Mouse (Mus musculus): ENCODE data around the gene Rgl3. TPM values are rescaled to one million over a fixed set of nuclear protein-coding genes. Genes with fewer than 3 reads are reported as not detected.

Gene Rgl3
- polyA plus RNA-seq, 1 experiment from 2014 or later, result 2.0 TPM

DNA sequence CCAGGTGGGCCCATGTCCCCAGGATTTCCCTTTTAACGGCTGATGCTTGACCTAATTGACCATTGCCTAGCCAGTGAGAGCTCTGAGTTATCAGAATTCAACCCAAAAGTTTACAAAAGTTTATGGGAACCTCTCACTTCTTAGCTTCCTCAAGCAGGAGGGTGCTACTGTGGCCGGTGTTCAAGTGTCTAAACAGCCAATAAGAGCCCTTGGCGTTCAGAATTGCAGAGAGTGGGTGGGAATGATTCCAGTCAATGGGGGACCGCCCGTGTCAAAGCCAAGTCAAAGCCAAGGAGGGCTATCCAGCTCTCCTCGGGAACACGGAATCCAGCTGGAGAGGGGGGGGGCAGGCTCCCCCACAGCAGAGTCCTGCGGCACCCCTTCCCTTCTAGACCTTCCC is 41.1 kb downstream of the Rgl3 start:
- WGBS, result 55% methylated on average over 8 of the region's 8 CpGs
- H3K9ac ChIP-seq, result no peak overlapping the region
- no peak overlapping the region for H3K4me3 ChIP-seq
- H3K4me2 ChIP-seq, result no peak overlapping the region
- peaks cover 62% of the 10 kb centered on the region for H3K27me3 ChIP-seq (replicated peaks)
- no peak for ATAC-seq (ENCODE audit: insufficient number of reproducible peaks, low FRiP score)
- H3K4me1 ChIP-seq (replicated peaks), result peaks cover 8% of the 10 kb centered on the region
- no peaks in the 10 kb centered on the region for H3K9me3 ChIP-seq (replicated peaks)
- no peaks in the 10 kb centered on the region for H3K36me3 ChIP-seq
- no peak overlapping the region for H3K27ac ChIP-seq (ENCODE audit: poor library complexity, severe bottlenecking)

DNA sequence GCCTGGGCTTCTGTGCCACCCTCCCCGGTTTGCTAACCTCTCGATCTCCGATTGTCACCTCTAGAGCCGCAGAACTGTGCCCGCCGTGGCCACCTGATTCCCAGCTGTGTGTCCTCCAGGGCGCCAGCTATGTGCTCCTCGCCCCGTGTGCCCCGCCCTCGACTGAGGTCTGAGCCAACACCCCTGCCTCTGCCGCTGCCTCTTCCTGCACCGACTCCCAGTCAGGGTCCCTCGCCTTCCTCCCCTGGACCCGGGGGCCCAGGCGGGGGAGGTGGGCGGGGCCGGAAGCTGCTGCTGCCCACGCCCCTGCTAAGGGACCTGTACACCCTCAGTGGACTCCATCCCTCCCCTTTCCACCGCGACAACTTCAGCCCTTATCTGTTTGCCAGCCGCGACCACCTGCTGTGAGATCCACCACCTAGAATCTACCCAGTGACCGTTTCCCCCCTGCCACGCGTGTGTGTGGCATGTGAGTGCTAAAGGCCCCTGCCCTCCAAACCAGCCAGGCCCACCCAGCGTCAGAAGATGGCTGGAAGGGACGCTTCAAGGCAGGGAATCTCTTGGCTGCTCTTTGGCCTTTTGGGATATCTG is 41.6 kb downstream of the Rgl3 start:
- no peak overlapping the region for H3K27ac ChIP-seq (ENCODE audit: poor library complexity, severe bottlenecking)
- 3% methylated on average over 26 of the region's 28 CpGs for WGBS

DNA sequence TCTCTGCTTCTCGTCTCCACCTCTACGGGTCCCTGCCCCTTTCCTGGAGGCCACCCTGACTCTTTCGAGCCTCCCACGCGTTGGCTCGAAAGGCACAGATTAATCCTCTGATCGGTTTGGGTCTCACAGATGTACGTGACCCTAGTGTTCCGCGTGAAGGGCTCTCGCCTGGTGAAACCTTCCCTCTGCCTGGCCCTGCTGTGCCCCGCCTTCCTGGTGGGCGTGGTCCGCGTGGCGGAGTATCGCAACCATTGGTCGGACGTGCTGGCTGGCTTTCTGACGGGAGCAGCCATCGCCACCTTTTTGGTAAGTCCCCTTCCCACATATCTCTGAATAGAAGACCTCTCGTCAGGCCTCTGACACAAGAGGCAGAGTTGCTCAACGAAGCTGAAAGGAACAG is 45.0 kb downstream of the Rgl3 start:
- H3K36me3 ChIP-seq, result peaks cover 4% of the 10 kb centered on the region; the same call in 1 of the 2 replicates
- H3K9me3 ChIP-seq (replicated peaks), result no peaks in the 10 kb centered on the region
- no peak for ATAC-seq (ENCODE audit: insufficient number of reproducible peaks, low FRiP score)
- no peak overlapping the region for H3K4me3 ChIP-seq
- H3K27ac ChIP-seq (ENCODE audit: poor library complexity, severe bottlenecking), result no peak overlapping the region
- peaks cover 8% of the 10 kb centered on the region for H3K4me1 ChIP-seq (replicated peaks)
- H3K9ac ChIP-seq, result no peak overlapping the region
- H3K4me2 ChIP-seq, result peak overlapping the region; percentile 8; the same call in 1 of the 2 replicates
- 13% methylated on average over 23 of the region's 23 CpGs for WGBS
- H3K27me3 ChIP-seq (replicated peaks), result peaks cover 54% of the 10 kb centered on the region

More for the DNA sequence above, 41.6 kb downstream of the Rgl3 start:
- peaks cover 62% of the 10 kb centered on the region for H3K27me3 ChIP-seq (replicated peaks)
- H3K9ac ChIP-seq, result no peak overlapping the region
- H3K9me3 ChIP-seq (replicated peaks), result no peaks in the 10 kb centered on the region
- H3K4me3 ChIP-seq, result peak overlapping the region; percentile 18
- no peaks in the 10 kb centered on the region for H3K36me3 ChIP-seq
- ATAC-seq (ENCODE audit: insufficient number of reproducible peaks, low FRiP score), result no peak
- peaks cover 8% of the 10 kb centered on the region for H3K4me1 ChIP-seq (replicated peaks)
- peak overlapping the region; percentile 45 for H3K4me2 ChIP-seq

DNA sequence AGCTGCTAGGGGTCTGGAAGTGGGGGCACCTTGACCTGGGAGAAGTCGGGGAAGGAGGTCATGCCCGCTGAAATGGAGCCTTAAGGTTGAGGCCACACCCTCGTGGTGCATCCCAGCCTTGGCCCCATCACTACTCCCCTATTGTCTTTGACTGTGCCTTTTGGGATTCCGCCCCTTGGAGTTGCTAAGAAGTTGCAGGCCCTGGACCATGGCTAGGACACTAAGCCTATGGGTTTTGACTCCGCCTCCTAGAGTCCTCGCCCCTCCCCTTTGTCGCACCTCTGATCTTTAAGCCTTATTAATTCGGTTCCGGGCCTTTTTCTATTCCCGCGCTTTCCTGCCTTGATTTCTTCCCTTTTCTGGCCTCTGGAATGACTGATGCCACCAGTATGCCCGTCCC is 45.6 kb downstream of the Rgl3 start:
- Histone ChIP-seq H3K9me3 (replicated peaks) (no peaks in the 10 kb centered on the region), H3K27ac (ENCODE audit: poor library complexity, severe bottlenecking) (no peak overlapping the region), H3K36me3 (peaks cover 4% of the 10 kb centered on the region; the same call in 1 of the 2 replicates), H3K4me3 (no peak overlapping the region), H3K4me1 (replicated peaks) (peaks cover 8% of the 10 kb centered on the region), H3K9ac (no peak overlapping the region), H3K4me2 (no peak overlapping the region), H3K27me3 (replicated peaks) (peaks cover 48% of the 10 kb centered on the region)
- no peak for ATAC-seq (ENCODE audit: insufficient number of reproducible peaks, low FRiP score)
- WGBS, result 34% methylated on average over 12 of the region's 12 CpGs

DNA sequence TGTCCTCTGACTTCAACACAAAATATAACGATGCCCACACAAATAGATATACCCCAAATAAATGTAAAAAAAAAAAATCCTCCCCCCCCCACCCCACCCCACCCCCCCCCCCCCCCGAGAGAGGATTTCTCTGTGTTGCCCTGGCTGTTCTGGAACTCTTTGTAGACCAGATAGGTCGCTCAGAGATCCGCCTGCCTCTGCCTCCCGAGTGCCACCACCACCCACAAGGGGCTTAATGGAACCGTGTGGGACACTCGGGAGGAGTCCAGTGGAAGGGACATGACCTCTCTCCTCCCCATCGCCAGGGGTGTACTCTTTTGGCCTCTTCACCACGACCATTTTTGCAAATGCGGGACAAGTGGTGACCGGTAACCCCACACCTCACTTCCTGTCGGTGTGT is 46.2 kb downstream of the Rgl3 start:
- Histone ChIP-seq H3K36me3 (peaks cover 4% of the 10 kb centered on the region; the same call in 1 of the 2 replicates), H3K4me1 (replicated peaks) (peaks cover 8% of the 10 kb centered on the region), H3K9me3 (replicated peaks) (no peaks in the 10 kb centered on the region), H3K4me2 (no peak overlapping the region), H3K27ac (ENCODE audit: poor library complexity, severe bottlenecking) (no peak overlapping the region), H3K9ac (no peak overlapping the region), H3K4me3 (no peak overlapping the region), H3K27me3 (replicated peaks) (peaks cover 42% of the 10 kb centered on the region)
- 65% methylated on average over 9 of the region's 12 CpGs for WGBS
- ATAC-seq (ENCODE audit: insufficient number of reproducible peaks, low FRiP score), result no peak

DNA sequence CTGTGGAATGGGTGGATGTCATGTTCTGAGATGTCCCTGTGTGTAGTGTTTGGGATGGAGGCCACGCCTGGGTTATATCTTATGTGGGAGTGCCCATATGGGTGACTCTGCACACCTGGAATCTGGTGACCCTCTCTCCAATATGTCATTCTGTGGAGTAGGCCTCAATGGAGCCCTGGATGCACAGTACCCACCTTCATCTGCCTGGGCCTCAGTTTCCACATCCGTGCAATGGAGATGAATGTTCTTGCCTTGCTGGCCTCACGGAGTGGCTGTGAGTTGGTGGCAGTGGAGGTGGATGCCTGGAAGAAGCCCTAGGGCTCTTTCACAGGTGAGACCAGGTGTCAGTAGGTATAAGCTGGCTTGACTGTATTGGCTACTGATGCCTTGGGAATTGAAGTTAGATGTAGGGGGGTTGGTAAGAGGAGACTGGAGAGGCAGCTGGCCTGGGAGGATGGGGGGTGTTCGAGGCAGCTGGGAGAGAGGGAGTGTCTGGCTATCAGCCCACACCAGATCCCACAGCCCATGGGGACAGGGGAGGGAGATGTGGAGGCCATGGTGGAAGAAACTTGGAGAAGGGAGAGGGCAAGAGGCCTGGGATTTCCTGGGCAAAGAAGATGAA is 50.9 kb downstream of the Rgl3 start:
- Histone ChIP-seq H3K27me3 (replicated peaks) (peaks cover under 1% of the 10 kb centered on the region), H3K27ac (ENCODE audit: poor library complexity, severe bottlenecking) (no peak overlapping the region), H3K4me3 (no peak overlapping the region), H3K9ac (no peak overlapping the region), H3K9me3 (replicated peaks) (no peaks in the 10 kb centered on the region), H3K4me1 (replicated peaks) (peaks cover 8% of the 10 kb centered on the region; the same call in 1 of the 2 replicates), H3K4me2 (no peak overlapping the region), H3K36me3 (peaks cover 4% of the 10 kb centered on the region; the same call in 1 of the 2 replicates)
- 82% methylated on average over 4 of the region's 4 CpGs for WGBS
- ATAC-seq (ENCODE audit: insufficient number of reproducible peaks, low FRiP score), result no peak

DNA sequence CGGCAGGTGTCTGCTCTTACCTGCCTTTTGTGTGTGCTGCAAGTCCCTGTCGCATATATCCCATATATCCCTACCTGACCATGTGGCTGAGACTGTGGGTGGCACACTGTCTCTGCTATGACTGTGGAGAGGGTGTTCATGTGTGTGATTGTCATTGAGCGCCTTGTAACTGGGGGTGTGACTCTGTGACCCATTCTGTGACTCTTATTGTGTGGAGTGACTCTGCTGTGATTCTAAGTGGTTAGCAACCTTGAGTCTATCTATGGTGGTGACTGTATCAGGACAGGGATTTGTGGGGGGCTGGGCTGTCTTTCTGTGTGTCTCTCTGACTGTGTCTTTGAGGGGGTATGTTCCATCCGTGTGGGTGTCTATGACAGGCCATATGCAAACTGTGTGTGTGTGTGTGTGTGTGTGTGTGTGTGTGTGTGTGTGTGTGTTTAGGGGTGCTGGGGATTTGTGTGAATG is 51.5 kb downstream of the Rgl3 start:
- Histone ChIP-seq H3K4me3 (0 out of 2 replicates have a peak overlapping the region, but pooled peaks have one; percentile 63), H3K4me2 (peak overlapping the region; percentile 88), H3K9ac (peak overlapping the region; percentile 77; the same call in 1 of the 2 replicates), H3K4me1 (replicated peaks) (peaks cover 8% of the 10 kb centered on the region; the same call in 1 of the 2 replicates), H3K27me3 (replicated peaks) (no peaks in the 10 kb centered on the region), H3K27ac (ENCODE audit: poor library complexity, severe bottlenecking) (no peak overlapping the region), H3K9me3 (replicated peaks) (no peaks in the 10 kb centered on the region), H3K36me3 (peaks cover 4% of the 10 kb centered on the region; the same call in 1 of the 2 replicates)
- 79% methylated on average over 4 of the region's 4 CpGs for WGBS
- no peak for ATAC-seq (ENCODE audit: insufficient number of reproducible peaks, low FRiP score)

DNA sequence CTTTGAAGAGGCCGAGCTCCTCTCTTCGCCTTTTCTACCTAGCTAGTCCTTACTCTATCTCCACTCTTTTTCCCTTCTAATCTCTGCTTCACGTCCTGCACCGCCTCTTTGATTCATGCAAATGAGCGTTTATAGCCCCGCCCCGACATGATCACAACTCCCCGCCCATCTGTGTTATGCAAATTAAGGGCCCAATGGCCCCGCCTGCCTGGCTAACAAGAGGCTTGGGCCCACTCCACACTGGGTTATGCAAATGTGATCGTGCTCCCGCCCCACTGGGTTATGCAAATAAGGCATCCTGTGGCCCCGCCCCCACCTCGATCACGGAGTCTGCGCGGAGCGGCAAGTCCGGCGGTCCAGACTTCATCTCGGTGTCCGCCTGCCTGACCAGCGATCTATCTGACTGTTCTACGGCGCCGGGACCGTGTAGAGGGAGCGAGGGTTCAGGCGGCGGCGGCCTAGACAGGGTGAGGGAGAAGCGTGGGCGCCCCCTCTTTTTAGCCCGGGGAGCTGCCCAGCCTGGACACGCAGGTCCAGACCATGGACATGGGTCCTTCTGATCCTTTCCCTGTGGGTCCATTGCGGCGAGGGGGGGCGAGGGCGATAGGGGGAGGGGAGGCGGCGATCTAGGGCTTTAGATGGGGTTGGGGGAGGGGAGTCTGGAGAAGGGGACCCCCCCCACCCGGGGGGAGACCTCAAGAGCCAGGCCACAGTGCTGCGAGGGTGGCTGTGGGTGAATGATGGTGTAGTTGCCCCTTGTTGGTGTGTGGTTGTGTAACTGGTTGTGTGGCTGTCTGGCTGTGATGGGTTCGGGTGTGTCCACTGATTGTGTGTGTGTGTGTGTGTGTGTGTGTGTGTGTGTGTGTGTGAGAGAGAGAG is 52.3 kb downstream of the Rgl3 start, which contains the start of gene Plppr2:
TSS of gene Plppr2 (plus strand) at position 342 of the 879 bp plus-strand sequence.
- Histone ChIP-seq H3K27me3 (replicated peaks) (no peaks in the 10 kb centered on the region), H3K27ac (ENCODE audit: poor library complexity, severe bottlenecking) (0 out of 2 replicates have a peak within 1 kb of the TSS, but pooled peaks have one; percentile 46), H3K4me2 (peak within 1 kb of the TSS; percentile 88), H3K9ac (peak within 1 kb of the TSS; percentile 77), H3K4me3 (peak within 1 kb of the TSS; percentile 63), H3K4me1 (replicated peaks) (peaks cover 8% of the 10 kb centered on the region; the same call in 1 of the 2 replicates), H3K9me3 (replicated peaks) (no peaks in the 10 kb centered on the region), H3K36me3 (peaks cover 4% of the 10 kb centered on the region; the same call in 1 of the 2 replicates)
- peak; percentile 95 for ATAC-seq (ENCODE audit: insufficient number of reproducible peaks, low FRiP score)
- WGBS, result 2% methylated on average over 42 of the region's 43 CpGs

DNA sequence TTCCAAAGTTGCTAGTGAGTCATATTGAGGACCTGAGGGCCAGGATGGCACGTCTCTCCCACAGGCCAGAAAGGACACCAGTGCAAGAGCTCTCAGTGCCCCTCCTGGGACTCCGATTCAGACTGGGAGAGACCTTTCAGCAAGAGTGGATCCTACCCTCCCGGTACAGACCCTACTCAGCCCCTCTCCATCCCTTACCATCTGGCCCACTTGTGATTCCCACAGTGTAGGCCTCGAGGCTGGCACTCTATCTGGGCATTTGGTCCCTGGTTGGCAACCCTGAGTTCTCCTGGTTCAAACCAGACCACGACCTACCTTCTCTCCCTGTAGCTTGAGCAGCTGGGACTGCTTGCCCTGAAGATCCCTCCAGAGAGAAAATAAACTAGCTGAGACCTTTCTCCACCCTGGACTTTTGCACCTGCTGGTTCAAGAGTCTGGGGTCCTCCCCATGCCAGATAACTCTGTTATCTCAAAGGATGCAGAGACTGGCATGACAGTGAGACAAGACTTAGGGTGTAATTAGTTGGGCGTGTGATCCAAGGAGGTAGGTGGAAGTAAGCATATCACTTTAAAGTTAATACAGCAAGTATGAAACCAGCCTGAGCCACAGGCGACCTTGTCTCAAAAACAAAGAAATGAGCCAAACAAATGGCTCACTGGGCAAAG is 53.6 kb downstream of the Rgl3 start:
- Histone ChIP-seq H3K27me3 (replicated peaks) (no peaks in the 10 kb centered on the region), H3K4me2 (no peak overlapping the region), H3K9ac (no peak overlapping the region), H3K4me3 (no peak overlapping the region), H3K27ac (ENCODE audit: poor library complexity, severe bottlenecking) (no peak overlapping the region), H3K9me3 (replicated peaks) (no peaks in the 10 kb centered on the region), H3K36me3 (no peaks in the 10 kb centered on the region), H3K4me1 (replicated peaks) (peaks cover 12% of the 10 kb centered on the region; the same call in 1 of the 2 replicates)
- WGBS, result 80% methylated on average over 7 of the region's 7 CpGs
- no peak for ATAC-seq (ENCODE audit: insufficient number of reproducible peaks, low FRiP score)

DNA sequence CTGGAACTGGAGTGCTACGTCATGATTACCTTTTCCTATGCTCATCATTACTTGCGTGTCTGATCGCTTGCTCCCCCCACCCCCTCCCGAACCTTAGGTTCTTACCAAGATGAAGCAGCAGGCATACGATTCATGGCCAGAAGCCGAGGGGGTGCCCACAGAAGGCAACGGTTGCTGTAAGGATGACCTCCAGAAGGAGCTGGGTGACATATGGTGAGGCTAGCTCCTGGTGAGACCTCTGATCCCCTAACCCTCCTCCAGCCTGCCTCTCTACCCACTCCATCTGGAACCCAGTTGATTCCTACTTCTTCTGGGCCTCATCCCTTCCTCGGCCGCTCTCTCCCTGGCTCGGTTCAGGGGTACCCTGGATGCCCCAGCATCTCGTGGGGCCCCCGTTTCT is 55.2 kb downstream of the Rgl3 start:
- H3K27me3 ChIP-seq (replicated peaks), result no peaks in the 10 kb centered on the region
- peaks cover 12% of the 10 kb centered on the region; the same call in 1 of the 2 replicates for H3K4me1 ChIP-seq (replicated peaks)
- H3K9me3 ChIP-seq (replicated peaks), result no peaks in the 10 kb centered on the region
- ATAC-seq (ENCODE audit: insufficient number of reproducible peaks, low FRiP score), result no peak
- no peak overlapping the region for H3K27ac ChIP-seq (ENCODE audit: poor library complexity, severe bottlenecking)
- no peaks in the 10 kb centered on the region for H3K36me3 ChIP-seq
- H3K9ac ChIP-seq, result no peak overlapping the region
- no peak overlapping the region for H3K4me3 ChIP-seq
- WGBS, result 84% methylated on average over 12 of the region's 12 CpGs
- H3K4me2 ChIP-seq, result no peak overlapping the region

All from heart, embryonic 12.5 days (tissue).